Mouse (Mus musculus) lung, postnatal 14 days (tissue): ENCODE results near the gene Ripply2.
A peak's percentile ranks its signal among the peaks of the same experiment; 100 is the strongest.
"Not testable (repeated sequence)": the region's sequence is repeated elsewhere in the genome, so short reads cannot be mapped to it uniquely, and the experiment has no call there.

ENCODE experiments used
- DNase-seq: peaks from one replicate; pipeline ENCODE4 v3.0.0; 2021

Gene Ripply2

GRCm38 (mm10) chr9:87015288-87015937 lies at the start of gene Ripply2:
Gene Ripply2 (plus strand): TSS chr9:87015537.
- DNase-seq, result no peak

GRCm38 (mm10) chr9:86972471-86972870 lies 42.9 kb upstream of the Ripply2 start:
- DNase-seq, result not testable (repeated sequence)

GRCm38 (mm10) chr9:86973562-86973961 lies 41.8 kb upstream of the Ripply2 start:
- no peak for DNase-seq

- no peak for DNase-seq
Measured at GRCm38 (mm10) chr9:86976896-86977295, 38.4 kb upstream of the Ripply2 start.

- no peak for DNase-seq
Measured at GRCm38 (mm10) chr9:86978257-86978907, 37.0 kb upstream of the Ripply2 start.

GRCm38 (mm10) chr9:86980048-86980447 lies 35.3 kb upstream of the Ripply2 start:
- DNase-seq, result no peak

GRCm38 (mm10) chr9:86980942-86981341 lies 34.4 kb upstream of the Ripply2 start:
- DNase-seq, result no peak

GRCm38 (mm10) chr9:86981551-86981950 lies 33.8 kb upstream of the Ripply2 start:
- no peak for DNase-seq

- DNase-seq, result no peak
Measured at GRCm38 (mm10) chr9:86984583-86984982, 30.8 kb upstream of the Ripply2 start.

GRCm38 (mm10) chr9:86985105-86985504 lies 30.2 kb upstream of the Ripply2 start:
- no peak for DNase-seq

GRCm38 (mm10) chr9:86986703-86987296 lies 28.5 kb upstream of the Ripply2 start:
- DNase-seq, result no peak

GRCm38 (mm10) chr9:86989822-86990221 lies 25.5 kb upstream of the Ripply2 start:
- DNase-seq, result no peak

GRCm38 (mm10) chr9:86991758-86992157 lies 23.6 kb upstream of the Ripply2 start:
- no peak for DNase-seq

- DNase-seq, result no peak
Measured at GRCm38 (mm10) chr9:86997046-86997691, 18.2 kb upstream of the Ripply2 start.

GRCm38 (mm10) chr9:86999956-87000582 lies 15.3 kb upstream of the Ripply2 start:
- no peak for DNase-seq

- DNase-seq, result no peak
Measured at GRCm38 (mm10) chr9:87004701-87005434, 10.5 kb upstream of the Ripply2 start.

GRCm38 (mm10) chr9:87005435-87005779 lies 9.9 kb upstream of the Ripply2 start:
- DNase-seq, result no peak

GRCm38 (mm10) chr9:87008507-87008906 lies 6.8 kb upstream of the Ripply2 start:
- no peak for DNase-seq

- no peak for DNase-seq
Measured at GRCm38 (mm10) chr9:87008919-87009318, 6.4 kb upstream of the Ripply2 start.

GRCm38 (mm10) chr9:87015938-87016294 lies 579 bp downstream of the Ripply2 start:
- DNase-seq, result no peak

- peak; percentile 97 for DNase-seq
Measured at GRCm38 (mm10) chr9:87021778-87022523, 6.6 kb downstream of the Ripply2 start, which contains the start of gene Cyb5r4. Gene Cyb5r4 (plus strand): TSS chr9:87022014.

GRCm38 (mm10) chr9:87025764-87026163 lies 10.4 kb downstream of the Ripply2 start:
- DNase-seq, result no peak
